23 mouse cellular contexts compared by ENCODE assay signal in genomic region chr6:58912842-58913241, GRCm38 (mm10). TPM values are rescaled to one million over a fixed set of nuclear protein-coding genes. Genes with fewer than 3 reads are reported as not detected.
"Had no signal": no experiment of that assay in that cellular context is flagged by ENCODE, and none has a peak within 500 bp of the region (broad histone marks: within the 10 kb centered on the region; RNA-seq: fewer than 3 reads in every experiment).

No protein-coding gene starts in this region.

- H3K4me1 ChIP-seq: heart, embryonic 12.5 days; hindbrain, embryonic 10.5 days; hindbrain, embryonic 12.5 days; limb, embryonic 10.5 days; limb, embryonic 12.5 days; liver, embryonic 13.5 days had no signal

- H3K4me3 ChIP-seq: gastrocnemius, adult 2 months; heart, adult 2 months; heart, embryonic 12.5 days; hindbrain, embryonic 10.5 days; hindbrain, embryonic 12.5 days; layer of hippocampus, adult 2 months; left cerebral cortex, adult 2 months; limb, embryonic 10.5 days; limb, embryonic 12.5 days; liver, embryonic 13.5 days had no signal

- H3K36me3 ChIP-seq: hindbrain, embryonic 10.5 days; hindbrain, embryonic 12.5 days; limb, embryonic 10.5 days; limb, embryonic 12.5 days; liver, embryonic 13.5 days had no signal

- H3K9me3 ChIP-seq: heart, embryonic 12.5 days; hindbrain, embryonic 10.5 days; hindbrain, embryonic 12.5 days; limb, embryonic 10.5 days; limb, embryonic 12.5 days; liver, embryonic 13.5 days had no signal

- ATAC-seq: forebrain, embryonic 16.5 days; hindbrain, embryonic 16.5 days; inflammation-experienced regulatory T-cells, adult 6 months had no signal

- H3K27me3 ChIP-seq: heart, embryonic 12.5 days; hindbrain, embryonic 12.5 days; limb, embryonic 12.5 days; liver, embryonic 13.5 days had no signal

- H3K27ac ChIP-seq: gastrocnemius, adult 2 months; heart, adult 2 months; hindbrain, embryonic 10.5 days; hindbrain, embryonic 12.5 days; hindbrain, embryonic 14.5 days; layer of hippocampus, adult 2 months; left cerebral cortex, adult 2 months; limb, embryonic 10.5 days; limb, embryonic 12.5 days; liver, embryonic 13.5 days had no signal

- H3K4me2 ChIP-seq: heart, embryonic 12.5 days; hindbrain, embryonic 12.5 days; hindbrain, embryonic 14.5 days; limb, embryonic 12.5 days; liver, embryonic 13.5 days had no signal

- DNase-seq: gastrocnemius, adult 2 months; gastrocnemius, postnatal 10 days; gastrocnemius, postnatal 25 days; heart, adult 2 months; heart, postnatal 10 days; heart, postnatal 4 days; kidney, adult 18-20 months; kidney, adult 8-10 months; kidney, postnatal 25 days; liver; liver, embryonic 13.5 days had no signal

- H3K9ac ChIP-seq: heart, embryonic 12.5 days; hindbrain, embryonic 12.5 days; hindbrain, embryonic 14.5 days; limb, embryonic 12.5 days; liver, embryonic 13.5 days had no signal

RNA-seq across cellular contexts. Expression of gene Nap1l5, which starts 6.0 kb away (rescaled TPM):
- total RNA-seq: granulocyte monocyte progenitor cell, adult 5-6 weeks had no signal
